Mouse (Mus musculus): ENCODE results near the gene Hspbp1.

The Hspbp1 gene

DNA sequence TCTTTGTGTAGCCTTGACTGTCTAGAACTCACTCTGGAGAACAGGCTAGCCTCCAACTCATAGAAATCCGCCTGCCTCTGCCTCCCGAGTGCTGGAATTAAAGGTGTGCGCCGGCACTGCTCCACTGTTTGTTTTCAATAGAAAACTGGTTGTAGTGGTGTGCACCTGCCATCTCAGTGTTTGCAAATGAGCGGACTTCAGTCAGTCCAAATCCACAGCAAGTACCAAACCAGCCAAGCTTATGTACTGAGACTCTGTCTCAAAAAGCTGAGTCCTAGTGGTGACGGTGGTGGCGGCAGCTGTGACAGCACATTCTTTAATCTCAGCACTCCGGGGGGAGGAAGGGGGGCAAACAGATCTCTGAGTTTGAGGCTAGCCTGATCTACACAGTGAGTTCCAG, 16.4 kb downstream of the Hspbp1 start:
- DNase-seq (ENCODE audit: inconsistent ontology term) = no peak

- DNase-seq (ENCODE audit: inconsistent ontology term) = no peak
Observed at GRCm38 (mm10) chr7:4666871-4667270, 18.0 kb downstream of the Hspbp1 start.

DNA sequence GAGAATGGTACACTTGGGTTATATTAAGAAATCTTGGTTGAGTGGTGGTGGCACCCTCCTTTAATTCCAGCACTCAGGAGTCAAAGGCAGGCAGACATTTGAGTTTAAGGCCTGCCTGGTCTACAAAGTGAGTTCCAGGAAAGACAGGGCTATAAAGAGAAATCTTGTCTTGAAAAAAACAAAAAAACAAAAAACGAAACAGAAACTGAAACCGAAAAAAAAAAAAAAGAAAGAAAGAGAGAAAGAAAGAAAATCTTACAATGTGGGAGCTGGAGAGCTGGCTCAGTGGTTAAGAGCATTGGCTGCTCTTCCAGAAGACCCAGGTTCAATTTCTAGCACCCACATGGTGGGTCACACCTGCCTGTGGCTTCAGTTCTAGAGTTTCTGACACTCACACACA, 21.1 kb downstream of the Hspbp1 start:
- no peak for DNase-seq (ENCODE audit: inconsistent ontology term)

DNA sequence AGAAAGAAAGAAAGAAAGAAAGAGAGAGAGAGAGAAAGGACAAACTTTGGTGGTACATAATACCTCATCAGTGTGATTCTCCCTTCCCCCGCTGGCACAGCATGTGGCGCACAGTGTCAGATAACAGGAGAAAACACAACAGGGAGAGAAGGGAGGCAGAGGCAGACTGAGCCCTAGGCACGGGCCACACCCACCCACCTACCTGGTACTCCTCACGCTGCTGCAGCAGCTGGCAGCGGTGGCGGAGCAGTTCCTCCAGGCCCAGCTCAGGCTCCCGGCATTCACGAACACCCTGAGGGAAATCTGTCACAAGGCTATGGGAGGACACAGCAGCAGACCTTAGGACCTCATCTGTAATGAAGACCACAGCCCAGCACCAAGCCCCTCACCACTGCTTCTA, 21.7 kb downstream of the Hspbp1 start:
- no peak for DNase-seq (ENCODE audit: inconsistent ontology term)

DNA sequence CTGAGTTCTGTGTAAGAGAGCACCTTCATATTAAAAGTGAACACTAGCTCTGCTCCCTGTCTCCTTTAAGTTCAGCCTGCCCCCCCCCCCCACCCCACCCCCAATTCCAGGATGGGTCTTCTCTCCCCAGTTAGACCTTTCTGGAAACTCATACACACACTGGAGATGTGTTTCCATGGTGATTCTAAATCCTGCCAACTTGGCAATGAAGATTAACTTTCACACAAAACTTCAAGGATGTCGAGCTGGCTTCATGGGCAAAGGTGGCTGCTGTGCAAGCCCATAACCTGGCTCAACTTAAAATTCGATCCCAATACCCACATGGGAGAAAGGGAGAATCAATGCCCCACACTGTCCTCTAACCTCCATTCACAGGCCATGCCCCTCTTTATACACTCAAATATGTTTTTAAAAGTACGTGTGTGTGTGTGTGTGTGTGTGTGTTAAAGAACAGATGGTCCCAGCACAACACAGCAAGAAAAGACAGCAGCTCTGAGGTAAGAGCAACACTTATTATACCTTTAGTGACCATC, 24.9 kb downstream of the Hspbp1 start:
- peak; percentile 31 for DNase-seq (ENCODE audit: inconsistent ontology term)

GRCm38 (mm10) chr7:4658912-4659551, 25.8 kb downstream of the Hspbp1 start, which contains the start of gene Ppp6r1:
Gene Ppp6r1, minus strand, starts transcription at chr7:4659019.
- DNase-seq (ENCODE audit: inconsistent ontology term) = peak; percentile 98

GRCm38 (mm10) chr7:4658128-4658907, 26.6 kb downstream of the Hspbp1 start:
- DNase-seq (ENCODE audit: inconsistent ontology term) = peak; percentile 68

DNA sequence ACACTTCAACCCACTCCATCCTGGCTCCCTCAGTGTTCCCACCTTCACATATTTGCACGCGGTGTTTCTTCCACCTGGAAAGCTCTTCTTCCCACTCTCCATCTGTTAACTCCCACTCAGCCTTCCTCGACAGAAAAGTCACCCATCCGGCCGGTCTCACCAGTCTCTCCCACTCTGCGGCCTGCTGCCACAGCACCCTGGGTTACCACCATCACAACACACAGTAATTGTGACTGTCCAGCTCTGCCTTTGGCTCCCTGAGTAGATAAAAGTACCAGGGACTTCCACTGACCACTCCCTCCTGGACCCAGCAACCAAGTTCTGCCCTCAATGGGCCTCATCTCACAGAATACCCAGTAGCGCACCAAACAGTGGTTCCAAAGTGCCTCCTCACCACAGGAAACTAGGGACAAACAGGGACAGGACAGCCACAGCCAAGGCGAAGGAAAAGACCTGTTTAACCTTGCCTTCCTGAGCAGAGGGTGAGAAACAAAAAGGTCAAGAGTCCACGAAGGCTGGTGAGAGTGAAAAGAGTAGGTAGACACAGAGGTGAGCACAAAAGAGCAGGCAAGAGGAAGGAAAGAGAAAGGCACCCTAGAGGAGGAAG, 27.2 kb downstream of the Hspbp1 start:
- DNase-seq (ENCODE audit: inconsistent ontology term) = peak; percentile 8

GRCm38 (mm10) chr7:4656818-4657217, 28.1 kb downstream of the Hspbp1 start:
- DNase-seq (ENCODE audit: inconsistent ontology term) = no peak

DNA sequence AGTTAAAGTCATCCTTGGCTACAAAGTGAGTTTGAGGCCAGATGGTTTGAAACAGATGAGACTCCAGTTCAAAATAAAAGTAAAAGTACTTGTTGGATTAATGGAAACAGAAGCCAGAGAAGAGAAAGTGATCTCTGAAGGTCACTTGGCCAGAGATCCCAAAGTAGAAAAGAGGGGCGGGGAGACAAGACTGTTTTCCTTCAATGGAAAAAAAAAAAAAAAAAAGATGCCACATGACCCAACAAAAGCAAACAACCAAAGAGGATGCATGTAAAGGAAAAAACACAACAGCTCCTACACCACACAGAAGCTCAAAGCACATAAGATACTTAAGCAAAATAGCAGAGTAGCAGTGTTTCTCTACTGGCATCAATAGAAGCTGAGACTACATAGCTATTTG, 29.0 kb downstream of the Hspbp1 start:
- no peak for DNase-seq (ENCODE audit: inconsistent ontology term)

DNA sequence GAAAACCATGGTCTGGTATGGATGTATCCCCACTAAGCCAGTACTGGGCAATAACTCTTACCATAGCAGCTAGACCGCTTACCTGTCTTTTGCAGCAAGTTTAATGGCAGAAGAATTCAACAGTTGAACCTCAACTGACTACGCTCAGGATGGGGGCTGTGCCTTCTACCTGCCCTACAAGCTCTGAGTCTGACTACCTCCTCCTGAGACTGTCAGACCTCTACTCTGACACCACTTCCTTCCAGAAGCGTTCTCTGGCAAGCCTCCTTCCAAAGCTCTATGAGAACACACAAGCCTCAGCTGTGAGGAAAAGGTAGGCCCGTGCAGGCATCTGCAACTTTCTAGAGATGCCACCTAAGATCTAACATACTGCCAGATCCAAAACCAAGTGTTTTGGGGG, 29.5 kb downstream of the Hspbp1 start:
- DNase-seq (ENCODE audit: inconsistent ontology term) = no peak

DNA sequence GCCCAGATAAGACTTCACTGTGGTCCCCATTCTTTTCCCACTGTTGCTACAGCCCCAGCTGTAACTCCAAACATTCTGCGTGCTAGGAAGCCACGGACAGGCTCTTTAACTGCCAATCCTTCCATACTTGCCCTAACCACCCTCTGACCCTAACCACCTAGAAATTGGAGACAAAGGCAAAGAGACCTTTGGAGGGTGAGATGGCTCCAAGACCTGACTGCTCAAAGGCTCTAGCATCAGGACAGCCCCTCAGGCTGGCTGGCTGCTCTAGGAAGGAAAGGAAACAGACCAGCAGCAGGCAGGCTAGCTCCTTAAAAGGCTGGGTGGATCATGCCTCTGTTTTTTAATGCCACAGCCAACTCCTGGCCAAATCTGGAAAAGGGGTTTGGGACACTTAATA, 30.6 kb downstream of the Hspbp1 start:
- DNase-seq (ENCODE audit: inconsistent ontology term) = no peak

GRCm38 (mm10) chr7:4653780-4654179, 31.1 kb downstream of the Hspbp1 start:
- no peak for DNase-seq (ENCODE audit: inconsistent ontology term)

DNA sequence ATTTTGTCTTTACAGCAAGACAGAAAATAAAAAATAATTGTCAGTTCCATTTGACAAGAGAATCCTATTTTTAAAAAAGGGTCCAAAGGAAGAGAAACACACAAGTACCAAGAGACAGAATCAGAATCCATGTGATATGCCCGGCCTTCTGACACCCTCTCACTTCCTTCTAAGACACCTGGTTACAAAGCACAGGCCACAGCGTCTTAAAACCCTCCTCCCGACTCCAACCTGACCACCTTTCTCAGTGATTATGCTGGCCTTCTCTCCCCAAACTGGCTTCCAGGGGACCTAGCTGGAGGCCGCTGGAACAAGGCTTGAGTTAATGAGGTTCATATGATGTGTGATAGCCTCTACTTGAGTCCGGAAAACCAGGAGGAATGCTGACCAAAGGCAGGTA, 31.5 kb downstream of the Hspbp1 start:
- no peak for DNase-seq (ENCODE audit: inconsistent ontology term)

DNA sequence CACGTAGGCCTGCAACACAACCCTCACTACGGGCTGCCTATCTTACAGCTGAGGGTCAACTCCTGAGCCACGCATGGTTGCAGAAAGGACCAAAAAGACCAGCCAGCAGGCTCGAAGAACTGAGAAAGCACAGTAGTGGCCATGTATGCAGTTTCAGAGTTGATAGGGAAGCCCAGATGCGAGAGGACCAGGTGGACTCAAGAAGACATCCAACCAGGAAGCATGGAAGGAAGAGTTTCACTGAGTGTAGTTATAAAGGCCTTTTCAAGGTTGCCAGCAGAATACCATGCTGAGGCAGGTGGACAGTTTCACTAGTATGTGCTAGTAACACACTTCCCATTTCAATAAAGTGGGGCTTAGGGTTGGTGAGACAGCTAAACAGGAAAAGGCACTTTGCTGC, 32.1 kb downstream of the Hspbp1 start:
- no peak for DNase-seq (ENCODE audit: inconsistent ontology term)

DNA sequence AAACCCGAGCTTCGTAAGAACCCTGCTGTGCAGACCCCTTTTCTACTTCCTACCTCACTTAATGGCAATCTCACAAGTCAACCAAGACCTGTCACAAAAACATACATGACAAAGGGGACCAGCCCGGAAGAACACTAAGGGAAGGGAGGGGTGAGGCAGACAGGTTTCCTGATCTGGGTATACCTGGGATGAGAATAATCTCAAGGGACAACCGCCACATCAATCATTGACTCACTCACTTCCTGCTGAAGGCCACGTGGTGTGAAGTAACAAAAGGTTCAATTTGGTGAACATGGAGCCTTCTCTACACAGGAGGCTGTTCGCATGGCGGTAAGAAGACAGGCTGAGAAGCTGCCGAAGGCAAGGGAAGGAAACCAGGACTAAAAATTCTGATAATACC, 33.3 kb downstream of the Hspbp1 start:
- no peak for DNase-seq (ENCODE audit: inconsistent ontology term)

GRCm38 (mm10) chr7:4647992-4648391, 36.9 kb downstream of the Hspbp1 start:
- no peak for DNase-seq (ENCODE audit: inconsistent ontology term)

- DNase-seq (ENCODE audit: inconsistent ontology term) = peak; percentile 9
Observed at GRCm38 (mm10) chr7:4647291-4647690, 37.6 kb downstream of the Hspbp1 start.

DNA sequence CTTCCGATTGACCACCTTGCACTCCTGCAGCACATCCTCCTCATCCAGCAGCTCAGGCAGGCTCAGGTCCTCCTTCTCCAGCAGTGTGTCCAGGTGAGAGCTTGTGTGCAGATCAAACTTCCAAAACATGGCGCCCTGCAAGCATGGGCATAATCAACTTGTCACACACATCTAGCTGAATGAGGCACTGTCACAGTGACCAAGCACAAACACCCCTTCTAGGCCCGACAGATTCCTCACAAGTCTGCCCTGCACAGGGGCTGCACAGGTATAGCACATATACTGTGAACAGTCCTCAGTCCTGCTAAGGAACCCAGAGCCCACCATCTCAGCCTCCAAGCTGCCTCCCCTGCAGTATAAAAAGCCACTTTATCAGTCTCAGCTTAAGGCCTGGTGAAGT, 38.1 kb downstream of the Hspbp1 start:
- no peak for DNase-seq (ENCODE audit: inconsistent ontology term)

DNA sequence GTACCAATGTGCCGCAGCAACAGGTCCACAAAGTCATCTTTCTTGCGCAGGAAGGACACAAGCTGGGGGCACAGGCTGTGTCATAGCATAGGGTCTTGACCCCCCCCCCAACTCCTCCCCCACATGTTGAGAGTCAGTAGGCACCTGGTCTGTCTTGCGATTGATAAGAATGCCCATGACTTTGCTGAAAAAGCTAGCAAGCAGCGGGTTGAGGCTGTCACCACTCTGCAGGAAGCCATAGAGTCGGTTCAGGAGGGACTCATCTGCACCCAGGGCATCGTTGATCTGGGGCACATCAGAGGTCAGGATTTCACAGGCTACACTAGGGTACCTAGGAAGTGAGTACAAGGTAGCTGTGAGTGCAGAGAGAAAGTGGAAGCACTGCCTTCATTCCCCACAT, 41.6 kb downstream of the Hspbp1 start:
- DNase-seq (ENCODE audit: inconsistent ontology term) = no peak

- no peak for DNase-seq (ENCODE audit: inconsistent ontology term)
Observed at GRCm38 (mm10) chr7:4641956-4642355, 42.9 kb downstream of the Hspbp1 start.

- no peak for DNase-seq (ENCODE audit: inconsistent ontology term)
Observed at GRCm38 (mm10) chr7:4641155-4641554, 43.7 kb downstream of the Hspbp1 start.

DNA sequence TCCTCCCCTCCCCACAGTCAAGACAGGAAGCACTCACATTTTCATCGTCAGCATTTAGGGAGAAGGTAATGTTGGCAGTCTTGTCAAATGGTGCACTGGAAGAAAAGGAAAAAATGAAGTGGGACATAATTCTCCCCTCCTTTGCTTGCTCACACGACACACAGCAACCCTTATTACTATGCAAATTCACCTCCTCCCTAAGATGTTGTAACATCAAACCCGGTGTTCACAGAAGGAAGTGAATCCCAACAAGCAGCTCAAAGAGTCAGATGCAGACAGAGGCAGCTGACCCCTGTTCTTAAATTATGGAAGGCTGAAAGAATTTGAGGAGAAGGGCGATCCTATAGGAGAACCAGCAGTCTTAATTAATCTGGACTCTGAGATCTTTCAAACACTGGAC, 48.7 kb downstream of the Hspbp1 start:
- no peak for DNase-seq (ENCODE audit: inconsistent ontology term)
